Mouse (Mus musculus) hindbrain, postnatal 0 days (tissue): ENCODE results near the gene Vps4b. TPM values are rescaled to one million over a fixed set of nuclear protein-coding genes. Genes with fewer than 3 reads are reported as not detected.

Experiments
- ATAC-seq: fragments of 200-750 bp; cut with Nextera tagmentation; 2 replicates; pipeline ENCODE4 v1.8.0; 2017; ENCODE audit warnings: mild to moderate bottlenecking, moderate TSS enrichment, moderate library complexity
- DNase-seq: peaks from one replicate; pipeline ENCODE4 v3.0.0-alpha.2; 2015; ENCODE audit warnings: low spot score
- H3K27ac ChIP-seq: fragments of 300-500 bp; sonication (generic); 2 replicates; pipeline ENCODE4 v1.5.1; 2014; ENCODE audit warnings: mild to moderate bottlenecking
- H3K27me3 ChIP-seq: fragments of 300-500 bp; sonication (generic); 2 replicates; pipeline ENCODE4 v1.6.1; 2014; ENCODE audit warnings: low read length, mixed read lengths; ENCODE audit not compliant: insufficient read depth
- H3K36me3 ChIP-seq: fragments of 300-500 bp; sonication (generic); 2 replicates; pipeline ENCODE4 v1.6.1; 2014; ENCODE audit warnings: low read length, mixed read lengths; ENCODE audit not compliant: insufficient read depth
- H3K4me1 ChIP-seq: fragments of 300-500 bp; sonication (generic); 2 replicates; pipeline ENCODE4 v1.6.1; 2014; ENCODE audit warnings: antibody characterized with exemption, low read length, mixed read lengths; ENCODE audit not compliant: insufficient read depth
- H3K4me2 ChIP-seq: fragments of 300-500 bp; sonication (generic); 2 replicates; pipeline ENCODE4 v1.6.1; 2014; ENCODE audit warnings: low read depth, mild to moderate bottlenecking, low read length, moderate library complexity, mixed read lengths
- H3K4me3 ChIP-seq: fragments of 300-500 bp; sonication (generic); 2 replicates; pipeline ENCODE4 v1.5.1; 2014; ENCODE audit warnings: low read length
- H3K9ac ChIP-seq: fragments of 300-500 bp; sonication (generic); replicated peaks from 2 replicates; pipeline ENCODE4 v1.6.1; 2014; ENCODE audit warnings: mild to moderate bottlenecking, low read length, moderate library complexity, mixed read lengths
- H3K9me3 ChIP-seq: fragments of 300-500 bp; sonication (generic); 2 replicates; pipeline ENCODE4 v1.6.1; 2016; ENCODE audit warnings: low read length, mixed read lengths
- CTCF ChIP-seq: IDR thresholded peaks from 2 replicates; pipeline ENCODE4 v1.5.1; 2016; ENCODE audit warnings: antibody characterized with exemption, control low read depth, low read depth
- WGBS: fragments of 180-500 bp; shearing (Covaris S2); extraction: QIAGEN DNeasy Blood & Tissue Kit; methylation state at CpG from one replicate; pipeline ENCODE4 v1.1.7; 2014; 5-methylcytosine and 5-hydroxymethylcytosine counted together
- polyA plus RNA-seq: library from polyadenylated mRNA; unstranded; fragments of >200 nt; fragmentation: Nextera tagmentation; extraction: Ambion mirVana; gene quantifications from 2 replicates; pipeline ENCODE4 v1.2.1, GENCODE M21; 2015
- total RNA-seq: library from RNA; depleted of rRNA; stranded (reverse); fragments of >200 nt; gene quantifications from 2 replicates; pipeline ENCODE4 v1.2.3, GENCODE M21; 2014; rRNA removed

Vps4b gene
- total and polyA plus RNA-seq, 2 experiments from 2014 or later, result 13.2 to 20.3 TPM

- Histone ChIP-seq H3K27ac (no peak overlapping the region), H3K4me1 (0 out of 2 replicates have a peak, but pooled peaks cover under 1% of the 10 kb centered on the region), H3K36me3 (no peaks in the 10 kb centered on the region), H3K27me3 (no peaks in the 10 kb centered on the region), H3K9ac (no peak overlapping the region), H3K9me3 (no peaks in the 10 kb centered on the region), H3K4me2 (no peak overlapping the region), H3K4me3 (no peak overlapping the region)
- peak; percentile 91 for DNase-seq
- no peak for ATAC-seq
- peak; percentile 91 for TF ChIP-seq CTCF
- 27% methylated on average over 7 of the region's 7 CpGs for WGBS
Measured at GRCm38 (mm10) chr1:106717071-106717601, 79.4 kb downstream of the Vps4b start.

- H3K4me3 ChIP-seq, result no peak overlapping the region
- TF ChIP-seq CTCF, result no peak
- no peak overlapping the region for H3K9ac ChIP-seq
- H3K4me1 ChIP-seq, result peaks cover 8% of the 10 kb centered on the region; the same call in 1 of the 2 replicates
- no peak for DNase-seq
- no peak overlapping the region for H3K4me2 ChIP-seq
- H3K36me3 ChIP-seq, result no peaks in the 10 kb centered on the region
- H3K27ac ChIP-seq, result no peak overlapping the region
- no peak for ATAC-seq
- no peaks in the 10 kb centered on the region for H3K27me3 ChIP-seq
- no peaks in the 10 kb centered on the region for H3K9me3 ChIP-seq
- 89% methylated on average over 3 of the region's 3 CpGs for WGBS
Measured at GRCm38 (mm10) chr1:106716141-106716540, 80.4 kb downstream of the Vps4b start.

GRCm38 (mm10) chr1:106715111-106716083 is 81.1 kb downstream of the Vps4b start:
- H3K9ac ChIP-seq, result no peak overlapping the region
- no peak overlapping the region for H3K4me2 ChIP-seq
- ATAC-seq (no peak), DNase-seq (no peak)
- no peak for TF ChIP-seq CTCF
- H3K27me3 ChIP-seq, result no peaks in the 10 kb centered on the region
- no peak overlapping the region for H3K4me3 ChIP-seq
- peaks cover 8% of the 10 kb centered on the region; the same call in 1 of the 2 replicates for H3K4me1 ChIP-seq
- H3K27ac ChIP-seq, result no peak overlapping the region
- no peaks in the 10 kb centered on the region for H3K9me3 ChIP-seq
- no peaks in the 10 kb centered on the region for H3K36me3 ChIP-seq
- WGBS, result 87% methylated on average over 13 of the region's 13 CpGs

- peak overlapping the region; percentile 83 for H3K27ac ChIP-seq
- no peak for TF ChIP-seq CTCF
- H3K4me2 ChIP-seq, result peak overlapping the region; percentile 82
- WGBS, result 3% methylated on average over 17 of the region's 21 CpGs
- H3K9me3 ChIP-seq, result no peaks in the 10 kb centered on the region
- peak; percentile 54 for DNase-seq
- peak; percentile 75; the same call in 1 of the 2 replicates for ATAC-seq
- no peaks in the 10 kb centered on the region for H3K36me3 ChIP-seq
- H3K4me1 ChIP-seq, result peaks cover 10% of the 10 kb centered on the region; the same call in 1 of the 2 replicates
- H3K4me3 ChIP-seq, result peak overlapping the region; percentile 79
- peak overlapping the region; percentile 91 for H3K9ac ChIP-seq
- no peaks in the 10 kb centered on the region for H3K27me3 ChIP-seq
Measured at GRCm38 (mm10) chr1:106714530-106714981, 82.0 kb downstream of the Vps4b start.

Other genes starting within 250 kb of the Vps4b start
- gene Bcl2, start 82.5 kb downstream of the Vps4b start, total RNA-seq, result 13.1 and 15.2 TPM in 2 replicates
- gene Bcl2, start 82.5 kb downstream of the Vps4b start, polyA plus RNA-seq, result 9.8 and 10.1 TPM in 2 replicates
- gene Kdsr, start 37.0 kb downstream of the Vps4b start, total RNA-seq, result 8.9 and 9.1 TPM in 2 replicates
- 17.2 and 17.6 TPM in 2 replicates for gene Kdsr, start 37.0 kb downstream of the Vps4b start, polyA plus RNA-seq
- 0.05 TPM in 1 of 2 replicates, not detected in the other for gene Serpinb5, start 64.4 kb upstream of the Vps4b start, total RNA-seq
- 0.15 and 0.38 TPM in 2 replicates for gene Serpinb5, start 64.4 kb upstream of the Vps4b start, polyA plus RNA-seq
- gene Serpinb12, start 137.7 kb upstream of the Vps4b start, total RNA-seq, result 0.43 TPM in 1 of 2 replicates, not detected in the other
- gene Serpinb12, start 137.7 kb upstream of the Vps4b start, polyA plus RNA-seq, result 0.14 TPM in 1 of 2 replicates, not detected in the other
- gene Serpinb13, start 184.3 kb upstream of the Vps4b start, total RNA-seq, result not detected in 2 replicates
- not detected in 2 replicates for gene Serpinb13, start 184.3 kb upstream of the Vps4b start, polyA plus RNA-seq